In the genomic region with DNA sequence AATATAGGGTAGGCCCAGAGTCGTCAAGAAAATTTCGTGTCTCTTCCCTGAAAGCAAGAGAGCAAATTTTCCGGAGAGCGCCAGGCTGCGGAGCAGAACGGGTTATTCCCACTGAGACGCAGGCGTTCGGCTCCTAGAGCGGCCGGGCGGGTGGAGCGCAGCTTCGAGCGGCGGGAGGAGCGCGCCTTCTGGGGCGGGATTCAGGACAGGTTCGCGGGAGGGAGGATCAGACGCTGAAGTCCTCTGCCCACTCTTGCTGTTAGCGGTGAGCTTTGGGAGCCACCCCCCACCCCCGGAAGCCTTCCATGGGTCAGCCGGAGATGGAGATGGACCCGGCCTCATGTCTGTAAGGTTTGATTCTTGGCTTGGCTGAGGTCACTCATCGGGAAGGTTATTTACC, we compare ENCODE assay signal across 8 mouse cellular contexts. TPM values are rescaled to one million over a fixed set of nuclear protein-coding genes. Genes with fewer than 3 reads are reported as not detected.
DNase-seq lines count a peak whose midpoint lies in the region; ATAC-seq and TF ChIP-seq lines count a peak whose summit lies in the region.

No protein-coding gene starts in this region.

- TF ChIP-seq CTCF in gastrocnemius, adult 2 months (IDR thresholded peaks at IDR 0.05): no peak

- WGBS in hindbrain, embryonic 13.5 days: 1% methylated on average over 27 of the region's 27 CpGs

- peak; percentile 71 to 73 for DNase-seq in adrenal gland, adult 18-20 months (ENCODE audit: low spot score in 2 of 2)
- DNase-seq in cerebellum, postnatal 4 days (ENCODE audit: low spot score in 2 of 2): peak; percentile 56 to 72
- DNase-seq in gastrocnemius, adult 2 months: peak; percentile 89
- peak; percentile 77 to 80 for DNase-seq in layer of hippocampus, postnatal 36 days
- peak; percentile 89 for DNase-seq in lung, postnatal 10 days
- peak; percentile 88 for DNase-seq in retina, postnatal 1 day

- intact Hi-C loops in gastrocnemius, adult 2 months (cut with DNase I): loop anchor here (1.0 kb wide), 1 partner anchor 23 kb away; no protein-coding TSS in a partner anchor

- peak overlapping the region; percentile 66 for H3K4me2 ChIP-seq in hindbrain, embryonic 13.5 days

- H3K4me1 ChIP-seq in hindbrain, embryonic 13.5 days (replicated peaks): peaks cover 10% of the 10 kb centered on the region

- H3K9ac ChIP-seq in hindbrain, embryonic 13.5 days: peak overlapping the region; percentile 79

- H3K4me3 ChIP-seq in gastrocnemius, adult 2 months: peak overlapping the region; percentile 77
- H3K4me3 ChIP-seq in hindbrain, embryonic 13.5 days: peak overlapping the region; percentile 60

- no peaks in the 10 kb centered on the region for H3K9me3 ChIP-seq in hindbrain, embryonic 13.5 days

- H3K27ac ChIP-seq in gastrocnemius, adult 2 months: peak overlapping the region; percentile 67
- H3K27ac ChIP-seq in hindbrain, embryonic 13.5 days: peak overlapping the region; percentile 40

- no peaks in the 10 kb centered on the region for H3K27me3 ChIP-seq in hindbrain, embryonic 13.5 days

- ATAC-seq in hindbrain, embryonic 13.5 days (ENCODE audit: low FRiP score): peak; percentile 73; the same call in 1 of the 2 replicates
- no peak for ATAC-seq in activated CD4-positive, CD25-positive, alpha-beta regulatory T cell, adult 4 months

- H3K36me3 ChIP-seq in hindbrain, embryonic 13.5 days: no peaks in the 10 kb centered on the region

RNA-seq across cellular contexts. Expression of gene Zfp629, which starts 21.4 kb away (rescaled TPM):
- 10 to 100 TPM; 16.4 to 16.5 TPM for total RNA-seq in adrenal gland, adult 18-20 months (2021)
- total RNA-seq in gastrocnemius, adult 2 months (2021): 1 to 10 TPM; 9.3 TPM
- polyA plus RNA-seq in hindbrain, embryonic 13.5 days (2015; fragmentation: Nextera tagmentation; extraction: Ambion mirVana): 22.2 and 25.0 TPM in 2 replicates
- total RNA-seq in layer of hippocampus, postnatal 36 days (2021): 10 to 100 TPM; 23.9 to 24.2 TPM
- polyA plus RNA-seq in activated CD4-positive, CD25-positive, alpha-beta regulatory T cell, adult 4 months (2017; shearing (Covaris generic)): under 1 TPM in 1 of 2 experiments, not detected in 1; 0.18 TPM

RNA-seq across cellular contexts. Expression of gene Rnf40, which starts 48.4 kb away (rescaled TPM):
- total RNA-seq in adrenal gland, adult 18-20 months (2021): 10 to 100 TPM; 54.1 to 64.1 TPM
- 10 to 100 TPM; 33.3 to 34.6 TPM for total RNA-seq in gastrocnemius, adult 2 months (2021)
- polyA plus RNA-seq in hindbrain, embryonic 13.5 days (2015; fragmentation: Nextera tagmentation; extraction: Ambion mirVana): 49.9 and 50.5 TPM in 2 replicates
- 10 to 100 TPM; 64.2 to 66.7 TPM for total RNA-seq in layer of hippocampus, postnatal 36 days (2021)
- polyA plus RNA-seq in activated CD4-positive, CD25-positive, alpha-beta regulatory T cell, adult 4 months (2017; shearing (Covaris generic)): 10 to 100 TPM; 25.3 to 26.1 TPM

RNA-seq across cellular contexts. Expression of gene Ccdc189, which starts 48.6 kb away (rescaled TPM):
- 1 to 10 TPM; 8.4 to 8.5 TPM for total RNA-seq in adrenal gland, adult 18-20 months (2021)
- total RNA-seq in gastrocnemius, adult 2 months (2021): 1 to 10 TPM; 1.7 to 2.4 TPM
- polyA plus RNA-seq in hindbrain, embryonic 13.5 days (2015; fragmentation: Nextera tagmentation; extraction: Ambion mirVana): 10.7 and 13.0 TPM in 2 replicates
- 1 to 10 TPM; 8.4 to 8.6 TPM for total RNA-seq in layer of hippocampus, postnatal 36 days (2021)
- 1 to 10 TPM in 1 of 2 experiments, under 1 TPM in 1; 0.57 to 1.4 TPM for polyA plus RNA-seq in activated CD4-positive, CD25-positive, alpha-beta regulatory T cell, adult 4 months (2017; shearing (Covaris generic))
